Mouse (Mus musculus) liver, embryonic 14.5 days (tissue): ENCODE measurements at regions not wholly inside any gene's neighbourhood (a gene's known extent, or its start where the extent isn't known, plus 50 kb on each side); places are given as distances from the start of the nearest gene placed in this dataset.

ENCODE experiments used
- ATAC-seq: fragments of 200-750 bp; cut with Nextera tagmentation; 2 replicates; pipeline ENCODE4 v1.8.0; 2017; ENCODE audit warnings: moderate number of reproducible peaks, mild to moderate bottlenecking, moderate library complexity; ENCODE audit not compliant: insufficient read depth
- DNase-seq, 3 experiments: peaks; one replicate each; pipeline ENCODE4 v3.0.0-alpha.2; 2012 to 2013; ENCODE audit warnings: low read depth in 3 of 3, low spot score in 3 of 3
- H3K27ac ChIP-seq: fragments of 300-500 bp; sonication (generic); 2 replicates; pipeline ENCODE4 v1.5.1; 2014; ENCODE audit warnings: moderate library complexity, mild to moderate bottlenecking, control low read depth, inconsistent platforms
- H3K27me3 ChIP-seq: fragments of 300-500 bp; sonication (generic); 2 replicates; pipeline ENCODE4 v1.6.1; 2014; ENCODE audit warnings: mild to moderate bottlenecking, low read length, moderate library complexity; ENCODE audit not compliant: control insufficient read depth, insufficient read depth
- H3K36me3 ChIP-seq: fragments of 300-500 bp; sonication (generic); replicated peaks from 2 replicates; pipeline ENCODE4 v1.6.1; 2014; ENCODE audit warnings: low read depth; ENCODE audit not compliant: control insufficient read depth, insufficient read depth
- H3K4me1 ChIP-seq, 2 experiments: fragments of 200-500 bp in 1 of 2; fragments of 300-500 bp in 1 of 2; sonication (generic) in 1 of 2; replicated peaks; 2 replicates each; pipeline ENCODE4 v1.6.1; 2012 to 2014; ENCODE audit warnings: antibody characterized with exemption in 1 of 2, inconsistent platforms in 1 of 2, low read length in 1 of 2; ENCODE audit not compliant: control insufficient read depth in 2 of 2, insufficient read depth in 2 of 2
- H3K4me2 ChIP-seq: fragments of 300-500 bp; sonication (generic); 2 replicates; pipeline ENCODE4 v1.6.1; 2014; ENCODE audit warnings: low read depth, mild to moderate bottlenecking, control low read depth, moderate library complexity
- H3K4me3 ChIP-seq, 2 experiments: fragments of 200-500 bp in 1 of 2; fragments of 300-500 bp in 1 of 2; sonication (generic) in 1 of 2; 2 replicates each; pipeline ENCODE4 v1.5.1; 2012 to 2014; ENCODE audit warnings: low read depth in 2 of 2, low read length in 2 of 2, mild to moderate bottlenecking in 2 of 2, control low read depth in 1 of 2, inconsistent platforms in 1 of 2, moderate library complexity in 1 of 2; ENCODE audit not compliant: insufficient read depth in 1 of 2
- H3K9ac ChIP-seq: fragments of 300-500 bp; sonication (generic); replicated peaks from 2 replicates; pipeline ENCODE4 v1.6.1; 2014; ENCODE audit warnings: mild to moderate bottlenecking, control low read depth, moderate library complexity
- H3K9me3 ChIP-seq: fragments of 300-500 bp; sonication (generic); 2 replicates; pipeline ENCODE4 v1.6.1; 2016; ENCODE audit warnings: low read length, mixed read lengths; ENCODE audit not compliant: control insufficient read depth
- CTCF ChIP-seq: IDR thresholded peaks from 2 replicates; pipeline ENCODE4 v1.5.1; 2016; ENCODE audit warnings: antibody characterized with exemption, low read depth, control low read depth
- EP300 ChIP-seq: IDR thresholded peaks from 2 replicates; pipeline ENCODE4 v1.6.1; 2016; ENCODE audit warnings: antibody characterized with exemption, low read depth
- WGBS: fragments of 180-500 bp; shearing (Covaris S2); extraction: QIAGEN DNeasy Blood & Tissue Kit; methylation state at CpG from one replicate; pipeline ENCODE4 v1.1.7; 2014; ENCODE audit not compliant: insufficient replicate concordance; 5-methylcytosine and 5-hydroxymethylcytosine counted together

GRCm38 (mm10) chr11:24783470-24783869 is 705.6 kb downstream of the Bcl11a start:
- no peaks in the 10 kb centered on the region for H3K9me3 ChIP-seq
- DNase-seq (no peak), ATAC-seq (no peak)
- H3K9ac ChIP-seq = no peak overlapping the region
- no peak overlapping the region for H3K27ac ChIP-seq
- no peaks in the 10 kb centered on the region for H3K36me3 ChIP-seq
- H3K27me3 ChIP-seq = no peaks in the 10 kb centered on the region
- no peak overlapping the region for H3K4me3 ChIP-seq
- TF ChIP-seq CTCF = no peak
- no peak for TF ChIP-seq EP300
- H3K4me2 ChIP-seq = no peak overlapping the region
- 60% methylated on average over 7 of the region's 7 CpGs for WGBS
- H3K4me1 ChIP-seq = no peaks in the 10 kb centered on the region

GRCm38 (mm10) chr11:24789120-24789519 is 711.3 kb downstream of the Bcl11a start:
- H3K4me1 ChIP-seq = no peaks in the 10 kb centered on the region
- no peak overlapping the region for H3K4me3 ChIP-seq
- H3K9me3 ChIP-seq = no peaks in the 10 kb centered on the region
- TF ChIP-seq EP300 = no peak
- TF ChIP-seq CTCF = no peak
- H3K4me2 ChIP-seq = no peak overlapping the region
- ATAC-seq (no peak), DNase-seq (no peak)
- WGBS = 61% methylated on average over 2 of the region's 2 CpGs
- H3K36me3 ChIP-seq = no peaks in the 10 kb centered on the region
- no peak overlapping the region for H3K9ac ChIP-seq
- no peaks in the 10 kb centered on the region for H3K27me3 ChIP-seq
- H3K27ac ChIP-seq = no peak overlapping the region

- no peaks in the 10 kb centered on the region for H3K9me3 ChIP-seq
- DNase-seq (no peak), ATAC-seq (no peak)
- no peak for TF ChIP-seq EP300
- no peak for TF ChIP-seq CTCF
- no peaks in the 10 kb centered on the region for H3K36me3 ChIP-seq
- H3K4me1 ChIP-seq = no peaks in the 10 kb centered on the region
- no peak overlapping the region for H3K9ac ChIP-seq
- no peak overlapping the region for H3K4me3 ChIP-seq
- no peak overlapping the region for H3K4me2 ChIP-seq
- H3K27me3 ChIP-seq = no peaks in the 10 kb centered on the region
- no peak overlapping the region for H3K27ac ChIP-seq
- WGBS = 45% methylated on average over 4 of the region's 4 CpGs
These were observed 717.8 kb downstream of the Bcl11a start for GRCm38 (mm10) chr11:24795510-24796211.

- Histone ChIP-seq H3K4me2 (no peak overlapping the region), H3K27me3 (no peaks in the 10 kb centered on the region), H3K36me3 (no peaks in the 10 kb centered on the region), H3K9me3 (no peaks in the 10 kb centered on the region), H3K4me1 (no peaks in the 10 kb centered on the region), H3K27ac (no peak overlapping the region), H3K4me3 (no peak overlapping the region), H3K9ac (no peak overlapping the region)
- TF ChIP-seq EP300 = no peak
- no peak for TF ChIP-seq CTCF
- WGBS = 57% methylated on average over 8 of the region's 8 CpGs
- no peak for DNase-seq
- no peak for ATAC-seq
These were observed 726.8 kb downstream of the Bcl11a start for GRCm38 (mm10) chr11:24804623-24805023.

GRCm38 (mm10) chr11:24829578-24830401 is 751.9 kb downstream of the Bcl11a start:
- TF ChIP-seq CTCF (no peak), EP300 (no peak)
- no peak overlapping the region for H3K9ac ChIP-seq

More at GRCm38 (mm10) chr11:24829578-24830401, 751.9 kb downstream of the Bcl11a start:
- 62% methylated on average over 13 of the region's 13 CpGs for WGBS
- DNase-seq = no peak
- Histone ChIP-seq H3K27ac (no peak overlapping the region), H3K4me2 (no peak overlapping the region), H3K9me3 (no peaks in the 10 kb centered on the region), H3K27me3 (no peaks in the 10 kb centered on the region), H3K4me3 (no peak overlapping the region), H3K4me1 (no peaks in the 10 kb centered on the region), H3K36me3 (no peaks in the 10 kb centered on the region)
- ATAC-seq = no peak
